Comparison of ENCODE assay signal across 9 mouse cellular contexts in the genomic region with DNA sequence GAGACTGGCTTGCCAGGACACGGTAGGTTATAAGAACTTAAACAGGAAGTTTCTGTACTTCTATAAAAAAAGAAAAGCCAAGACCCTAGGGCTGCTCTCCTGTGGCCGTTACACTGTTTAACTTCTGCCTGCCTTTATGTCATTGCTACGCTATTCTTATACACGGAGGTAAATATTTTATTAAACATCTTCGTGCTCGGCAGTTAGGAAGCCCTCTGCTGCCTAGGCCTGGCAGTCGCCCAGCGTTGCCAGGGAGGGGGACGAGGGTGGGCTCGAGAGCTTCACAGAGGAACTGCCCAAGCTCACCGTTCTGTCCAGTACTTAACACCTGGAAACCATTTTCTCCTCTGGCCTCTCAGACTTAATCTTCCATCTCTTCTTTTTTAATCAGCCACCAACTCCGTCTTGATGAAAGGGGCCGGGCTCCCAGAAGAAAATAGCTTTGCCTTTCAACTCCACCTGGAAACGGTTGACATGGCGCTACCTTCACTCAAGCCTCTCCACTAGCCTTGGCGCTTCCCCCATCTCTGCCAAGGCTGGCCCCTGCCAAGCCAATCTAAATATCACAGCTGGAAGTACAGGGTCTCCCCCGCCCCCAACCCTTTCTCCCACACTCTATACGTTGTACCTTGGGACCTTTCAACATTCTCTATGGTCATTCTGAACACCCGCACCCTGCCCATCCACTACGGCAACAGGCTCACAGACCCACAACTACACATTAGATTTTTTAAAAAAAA. TPM values are rescaled to one million over a fixed set of nuclear protein-coding genes. Genes with fewer than 3 reads are reported as not detected.
DNase-seq lines count a peak whose midpoint lies in the region; ATAC-seq and TF ChIP-seq lines count a peak whose summit lies in the region.
"Had no signal": no experiment of that assay in that cellular context is flagged by ENCODE, and none has a peak within 500 bp of the region (broad histone marks: within the 10 kb centered on the region; RNA-seq: fewer than 3 reads in every experiment).

No protein-coding gene starts in this region.

- H3K4me1 ChIP-seq in heart, postnatal 0 days (ENCODE audit: control insufficient read depth, insufficient read depth) = peaks cover 9% of the 10 kb centered on the region; the same call in 1 of the 2 replicates
- peaks cover 14% of the 10 kb centered on the region for H3K4me1 ChIP-seq in forebrain, embryonic 16.5 days (replicated peaks; ENCODE audit: control insufficient read depth, insufficient read depth, low read length)
- H3K4me1 ChIP-seq in lung, postnatal 0 days (ENCODE audit: insufficient read depth, low read depth, low read length) = peaks cover 2% of the 10 kb centered on the region; the same call in 1 of the 2 replicates

- ATAC-seq in heart, postnatal 0 days (ENCODE audit: insufficient read depth, low read depth) = no peak
- ATAC-seq in forebrain, embryonic 16.5 days = 0 out of 2 replicates have a peak, but pooled peaks have one; percentile 40
- peak; percentile 16; the same call in 1 of the 2 replicates for ATAC-seq in lung, postnatal 0 days

- H3K4me3 ChIP-seq in heart, postnatal 0 days (ENCODE audit: low read depth, low read length) = no peak overlapping the region
- no peak overlapping the region for H3K4me3 ChIP-seq in forebrain, embryonic 16.5 days (replicated peaks; ENCODE audit: low read length)
- H3K4me3 ChIP-seq in lung, postnatal 0 days (ENCODE audit: low read depth, low read length) = no peak overlapping the region
- H3K4me3 ChIP-seq: hindbrain, embryonic 15.5 days had no signal

- H3K4me2 ChIP-seq in heart, postnatal 0 days (ENCODE audit: low read depth, low read length) = no peak overlapping the region
- no peak overlapping the region for H3K4me2 ChIP-seq in forebrain, embryonic 16.5 days (ENCODE audit: low read length)
- H3K4me2 ChIP-seq in lung, postnatal 0 days (replicated peaks; ENCODE audit: low read depth, low read length) = peak overlapping the region; percentile 29; the same call in 1 of the 2 replicates
- H3K4me2 ChIP-seq: hindbrain, embryonic 15.5 days had no signal

- H3K36me3 ChIP-seq in heart, postnatal 0 days (replicated peaks; ENCODE audit: control insufficient read depth, insufficient read depth, low read length) = no peaks in the 10 kb centered on the region
- H3K36me3 ChIP-seq in forebrain, embryonic 16.5 days (ENCODE audit: control insufficient read depth, insufficient read depth) = no peaks in the 10 kb centered on the region
- no peaks in the 10 kb centered on the region for H3K36me3 ChIP-seq in lung, postnatal 0 days (ENCODE audit: insufficient read depth, low read length)
- H3K36me3 ChIP-seq: hindbrain, embryonic 15.5 days had no signal

- TF ChIP-seq CTCF in heart, postnatal 0 days (IDR thresholded peaks at IDR 0.05; ENCODE audit: low read depth) = no peak
- no peak for TF ChIP-seq CTCF in lung, postnatal 0 days (IDR thresholded peaks at IDR 0.05)

- H3K27me3 ChIP-seq in heart, postnatal 0 days (ENCODE audit: control insufficient read depth, insufficient read depth, low read length) = no peaks in the 10 kb centered on the region
- H3K27me3 ChIP-seq in forebrain, embryonic 16.5 days (replicated peaks; ENCODE audit: control insufficient read depth, insufficient read depth, low read length) = no peaks in the 10 kb centered on the region
- no peaks in the 10 kb centered on the region for H3K27me3 ChIP-seq in lung, postnatal 0 days (replicated peaks; ENCODE audit: insufficient read depth, low read length)
- H3K27me3 ChIP-seq: hindbrain, embryonic 15.5 days had no signal

- no peak overlapping the region for H3K9ac ChIP-seq in heart, postnatal 0 days (replicated peaks; ENCODE audit: low read depth, low read length)
- H3K9ac ChIP-seq in forebrain, embryonic 16.5 days (replicated peaks; ENCODE audit: low read depth, low read length) = no peak overlapping the region
- H3K9ac ChIP-seq in lung, postnatal 0 days (replicated peaks; ENCODE audit: low read depth) = no peak overlapping the region
- H3K9ac ChIP-seq: hindbrain, embryonic 15.5 days had no signal

- WGBS in heart, postnatal 0 days = 44% methylated on average over 20 of the region's 20 CpGs
- WGBS in forebrain, embryonic 16.5 days = 47% methylated on average over 20 of the region's 20 CpGs
- WGBS in lung, postnatal 0 days = 30% methylated on average over 20 of the region's 20 CpGs

- peak overlapping the region; percentile 39; the same call in 1 of the 2 replicates for H3K27ac ChIP-seq in heart, postnatal 0 days (ENCODE audit: low read depth)
- no peak overlapping the region for H3K27ac ChIP-seq in forebrain, embryonic 16.5 days (ENCODE audit: low read length)
- H3K27ac ChIP-seq in lung, postnatal 0 days (ENCODE audit: low read length) = 0 out of 2 replicates have a peak overlapping the region, but pooled peaks have one; percentile 4
- H3K27ac ChIP-seq: hindbrain, embryonic 15.5 days had no signal

- intact Hi-C loops in heart, postnatal 36 days (cut with DNase I) = loop anchor here (1.0 to 5.0 kb wide), 5 partner anchors 95 to 475 kb away; a partner anchor contains a TSS
- intact Hi-C loops in left cerebral cortex, postnatal 25 days (cut with DNase I) = loop anchor here (2.0 to 5.0 kb wide), 2 partner anchors 94 to 475 kb away; no protein-coding TSS in a partner anchor

- no peaks in the 10 kb centered on the region for H3K9me3 ChIP-seq in heart, postnatal 0 days (replicated peaks; ENCODE audit: control insufficient read depth, low read length)
- H3K9me3 ChIP-seq in forebrain, embryonic 16.5 days (ENCODE audit: control insufficient read depth, low read length) = no peaks in the 10 kb centered on the region
- no peaks in the 10 kb centered on the region for H3K9me3 ChIP-seq in lung, postnatal 0 days (ENCODE audit: low read length)
- H3K9me3 ChIP-seq: hindbrain, embryonic 15.5 days had no signal

- no peak for DNase-seq in heart, postnatal 0 days (ENCODE audit: low spot score)
- no peak for DNase-seq in heart, postnatal 36 days
- peak; percentile 70 for DNase-seq in ZHBTc4 (ENCODE audit: low read depth, low spot score)
- DNase-seq in lung, postnatal 0 days (ENCODE audit: low spot score) = peak; percentile 31
- DNase-seq in left cerebral cortex, postnatal 25 days (ENCODE audit: low spot score in 2 of 2) = no peak
- no peak for DNase-seq in adrenal gland, postnatal 14 days
- DNase-seq in right cerebral cortex, postnatal 36 days (ENCODE audit: low spot score in 2 of 2) = no peak

- no peak for TF ChIP-seq EP300 in heart, postnatal 0 days (IDR thresholded peaks at IDR 0.05; ENCODE audit: low read depth)
- TF ChIP-seq EP300 in lung, postnatal 0 days (IDR thresholded peaks at IDR 0.05) = no peak

RNA-seq across cellular contexts. Expression of a gene that starts 9.6 kb away (rescaled TPM):
- total RNA-seq in heart, postnatal 0 days (2014; rRNA removed; ENCODE audit: low replicate concordance) = 94.6 and 114 TPM in 2 replicates
- polyA plus RNA-seq in heart, postnatal 0 days (2015; fragmentation: Nextera tagmentation; extraction: Ambion mirVana) = 20.6 and 22.1 TPM in 2 replicates
- total RNA-seq in heart, postnatal 36 days (2021) = 100 to 1,000 TPM; 192 TPM
- 19.7 and 23.4 TPM in 2 replicates for polyA plus RNA-seq in forebrain, embryonic 16.5 days (2015; fragmentation: Nextera tagmentation; extraction: Ambion mirVana)
- 12.6 and 13.3 TPM in 2 replicates for polyA plus RNA-seq in lung, postnatal 0 days (2015; fragmentation: Nextera tagmentation; extraction: Ambion mirVana)
- total RNA-seq in left cerebral cortex, postnatal 25 days (2021) = 100 to 1,000 TPM; 116 to 123 TPM
- total RNA-seq in adrenal gland, postnatal 14 days (2021) = 181 and 193 TPM in 2 replicates

Comparison
In these comparisons a context has a peak if more than half of its experiments do, and no peak if none do; other contexts are left out.
1. DNase-seq: peak in ZHBTc4 (single experiment) and lung, postnatal 0 days (single experiment); none in heart, postnatal 0 days (single experiment), heart, postnatal 36 days (0 of 2), left cerebral cortex, postnatal 25 days (0 of 2), adrenal gland, postnatal 14 days (single experiment) and right cerebral cortex, postnatal 36 days (0 of 2).